Mouse (Mus musculus) heart, embryonic 14.5 days (tissue): ENCODE data around the gene Jam3. TPM values are rescaled to one million over a fixed set of nuclear protein-coding genes. Genes with fewer than 3 reads are reported as not detected.

Experiments
- ATAC-seq: fragments of 200-750 bp; cut with Nextera tagmentation; 2 replicates; pipeline ENCODE4 v1.8.0; 2017; ENCODE audit warnings: low read depth, moderate TSS enrichment; ENCODE audit not compliant: insufficient number of reproducible peaks, insufficient read depth, low FRiP score
- H3K27ac ChIP-seq, 2 experiments: fragments of 200-500 bp in 1 of 2; fragments of 300-500 bp in 1 of 2; sonication (generic) in 1 of 2; replicated peaks in 1 of 2; 2 replicates each; pipeline ENCODE4 v1.5.1; 2012 to 2014; ENCODE audit warnings: low read depth in 2 of 2, low read length in 2 of 2, control low read depth in 1 of 2, mild to moderate bottlenecking in 1 of 2, mixed read lengths in 1 of 2; ENCODE audit not compliant: control insufficient read depth in 1 of 2, insufficient read depth in 1 of 2
- H3K27me3 ChIP-seq: fragments of 300-500 bp; sonication (generic); 2 replicates; pipeline ENCODE4 v1.6.1; 2014; ENCODE audit warnings: mild to moderate bottlenecking, low read length, control low read depth; ENCODE audit not compliant: control insufficient read depth, insufficient read depth
- H3K36me3 ChIP-seq: fragments of 300-500 bp; sonication (generic); 2 replicates; pipeline ENCODE4 v1.6.1; 2014; ENCODE audit warnings: mild to moderate bottlenecking, control low read depth, low read length, mixed read lengths; ENCODE audit not compliant: control insufficient read depth, insufficient read depth
- H3K4me1 ChIP-seq, 2 experiments: fragments of 200-500 bp in 1 of 2; fragments of 300-500 bp in 1 of 2; sonication (generic) in 1 of 2; 2 replicates each; pipeline ENCODE4 v1.6.1; 2012 to 2014; ENCODE audit warnings: low read length in 2 of 2, control low read depth in 1 of 2, mixed read lengths in 1 of 2; ENCODE audit not compliant: control insufficient read depth in 2 of 2, insufficient read depth in 2 of 2
- H3K4me2 ChIP-seq: fragments of 300-500 bp; sonication (generic); 2 replicates; pipeline ENCODE4 v1.6.1; 2014; ENCODE audit warnings: mild to moderate bottlenecking, low read length
- H3K4me3 ChIP-seq, 2 experiments: fragments of 200-500 bp in 1 of 2; fragments of 300-500 bp in 1 of 2; sonication (generic) in 1 of 2; 2 replicates each; pipeline ENCODE4 v1.5.1; 2012 to 2014; ENCODE audit warnings: low read length in 2 of 2, mild to moderate bottlenecking in 2 of 2, control low read depth in 1 of 2, low read depth in 1 of 2, moderate library complexity in 1 of 2; ENCODE audit not compliant: control insufficient read depth in 1 of 2, insufficient read depth in 1 of 2
- H3K9ac ChIP-seq: fragments of 300-500 bp; sonication (generic); 2 replicates; pipeline ENCODE4 v1.6.1; 2014; ENCODE audit warnings: mild to moderate bottlenecking, low read length
- H3K9me3 ChIP-seq: fragments of 300-500 bp; sonication (generic); 2 replicates; pipeline ENCODE4 v1.6.1; 2016; ENCODE audit warnings: low read length, control low read depth; ENCODE audit not compliant: control insufficient read depth
- WGBS: fragments of 180-500 bp; shearing (Covaris S2); extraction: QIAGEN DNeasy Blood & Tissue Kit; methylation state at CpG from one replicate; pipeline ENCODE4 v1.1.7; 2014; 5-methylcytosine and 5-hydroxymethylcytosine counted together
- polyA plus RNA-seq: library from polyadenylated mRNA; unstranded; fragments of >200 nt; fragmentation: Nextera tagmentation; extraction: Ambion mirVana; gene quantifications from 2 replicates; pipeline ENCODE4 v1.2.1, GENCODE M21; 2014

Jam3 gene
- polyA plus RNA-seq, 1 experiment from 2014 or later: 40.9 TPM

- H3K36me3 ChIP-seq: no peaks in the 10 kb centered on the region
- no peak overlapping the region for H3K9ac ChIP-seq
- H3K4me1 ChIP-seq: peaks cover 0 to 4% of the 10 kb centered on the region in 2 experiments; a peak in 1 of 4 replicates
- H3K27ac ChIP-seq: no peak overlapping the region
- no peak overlapping the region for H3K4me3 ChIP-seq
- H3K9me3 ChIP-seq: no peaks in the 10 kb centered on the region
- 86% methylated on average over 9 of the region's 9 CpGs for WGBS
- no peak overlapping the region for H3K4me2 ChIP-seq
- no peak for ATAC-seq
- no peaks in the 10 kb centered on the region for H3K27me3 ChIP-seq
Measured at GRCm38 (mm10) chr9:27121254-27121653, 34.0 kb downstream of the Jam3 start.

GRCm38 (mm10) chr9:27111756-27112155 lies 43.5 kb downstream of the Jam3 start:
- WGBS: 83% methylated on average over 3 of the region's 3 CpGs
- H3K27me3 ChIP-seq: no peaks in the 10 kb centered on the region
- H3K27ac ChIP-seq: peak overlapping the region in 1 of 2 experiments; percentile 88; a peak in 1 of 4 replicates

GRCm38 (mm10) chr9:27110681-27111080 lies 44.5 kb downstream of the Jam3 start:
- no peak for ATAC-seq

More at GRCm38 (mm10) chr9:27111756-27112155, 43.5 kb downstream of the Jam3 start:
- Histone ChIP-seq H3K4me3 (no peak overlapping the region), H3K4me1 (peaks cover 15 to 36% of the 10 kb centered on the region in 2 experiments), H3K4me2 (no peak overlapping the region), H3K9ac (no peak overlapping the region), H3K9me3 (no peaks in the 10 kb centered on the region), H3K36me3 (no peaks in the 10 kb centered on the region)
- no peak for ATAC-seq

GRCm38 (mm10) chr9:27109533-27110514 lies 45.4 kb downstream of the Jam3 start:
- Histone ChIP-seq H3K27ac (peak overlapping the region; percentile 66 to 88), H3K9ac (peak overlapping the region; percentile 3; the same call in 1 of the 2 replicates), H3K4me3 (no peak overlapping the region), H3K36me3 (peaks cover 11% of the 10 kb centered on the region), H3K9me3 (no peaks in the 10 kb centered on the region), H3K27me3 (no peaks in the 10 kb centered on the region), H3K4me2 (peak overlapping the region; percentile 34), H3K4me1 (peaks cover 15 to 36% of the 10 kb centered on the region in 2 experiments)
- ATAC-seq: peak; percentile 81
- WGBS: 46% methylated on average over 22 of the region's 22 CpGs

More at GRCm38 (mm10) chr9:27110681-27111080, 44.5 kb downstream of the Jam3 start:
- Histone ChIP-seq H3K36me3 (peaks cover 2% of the 10 kb centered on the region; the same call in 1 of the 2 replicates), H3K4me1 (peaks cover 15 to 36% of the 10 kb centered on the region in 2 experiments), H3K4me3 (no peak overlapping the region), H3K4me2 (peak overlapping the region; percentile 41), H3K9me3 (no peaks in the 10 kb centered on the region), H3K27ac (peak overlapping the region; percentile 78 to 88), H3K9ac (peak overlapping the region; percentile 51), H3K27me3 (no peaks in the 10 kb centered on the region)
- WGBS: 18% methylated on average over 5 of the region's 5 CpGs

- Histone ChIP-seq H3K4me3 (no peak overlapping the region), H3K27me3 (no peaks in the 10 kb centered on the region), H3K9ac (no peak overlapping the region), H3K4me1 (peaks cover 15 to 36% of the 10 kb centered on the region in 2 experiments), H3K36me3 (peaks cover 23% of the 10 kb centered on the region), H3K9me3 (no peaks in the 10 kb centered on the region), H3K4me2 (no peak overlapping the region), H3K27ac (no peak overlapping the region)
- 74% methylated on average over 4 of the region's 4 CpGs for WGBS
- ATAC-seq: no peak
Measured at GRCm38 (mm10) chr9:27108451-27108850, 46.8 kb downstream of the Jam3 start.

GRCm38 (mm10) chr9:27106081-27106480 lies 49.1 kb downstream of the Jam3 start:
- WGBS: 68% methylated on average over 1 of the region's 1 CpGs
- no peaks in the 10 kb centered on the region for H3K27me3 ChIP-seq
- H3K36me3 ChIP-seq: peaks cover 47% of the 10 kb centered on the region
- ATAC-seq: no peak
- H3K9me3 ChIP-seq: no peaks in the 10 kb centered on the region
- no peak overlapping the region for H3K4me2 ChIP-seq
- H3K9ac ChIP-seq: no peak overlapping the region
- no peak overlapping the region for H3K4me3 ChIP-seq
- no peak overlapping the region for H3K27ac ChIP-seq
- H3K4me1 ChIP-seq: peaks cover 14 to 28% of the 10 kb centered on the region in 2 experiments

GRCm38 (mm10) chr9:27101466-27101865 lies 53.8 kb downstream of the Jam3 start:
- Histone ChIP-seq H3K27ac (no peak overlapping the region), H3K4me1 (no peaks in the 10 kb centered on the region), H3K36me3 (peaks cover 92% of the 10 kb centered on the region), H3K27me3 (no peaks in the 10 kb centered on the region), H3K4me3 (no peak overlapping the region), H3K9ac (no peak overlapping the region), H3K9me3 (no peaks in the 10 kb centered on the region), H3K4me2 (no peak overlapping the region)
- ATAC-seq: no peak
- WGBS: 91% methylated on average over 6 of the region's 6 CpGs
